Comparison of ENCODE assay signal across 8 mouse cellular contexts in genomic region chr5:24550598-24551316, GRCm38 (mm10). TPM values are rescaled to one million over a fixed set of nuclear protein-coding genes. Genes with fewer than 3 reads are reported as not detected.
DNase-seq lines count a peak whose midpoint lies in the region; ATAC-seq lines count a peak whose summit lies in the region.
"Had no signal": no experiment of that assay in that cellular context is flagged by ENCODE, and none has a peak within 500 bp of the region (broad histone marks: within the 10 kb centered on the region; RNA-seq: fewer than 3 reads in every experiment).

No protein-coding gene starts in this region.

- ATAC-seq in forebrain, embryonic 16.5 days, result peak; percentile 91
- peak; percentile 52; the same call in 1 of the 2 replicates for ATAC-seq in limb, embryonic 13.5 days (ENCODE audit: low FRiP score, low read depth)
- no peak for ATAC-seq in granulocyte monocyte progenitor cell, adult 5-6 weeks (replicated peaks; ENCODE audit: poor library complexity, severe bottlenecking)

- H3K4me2 ChIP-seq in forebrain, embryonic 16.5 days (ENCODE audit: low read length), result peak overlapping the region; percentile 50
- peak overlapping the region; percentile 56 for H3K4me2 ChIP-seq in limb, embryonic 13.5 days (replicated peaks)
- H3K4me2 ChIP-seq: liver, embryonic 13.5 days had no signal

- peaks cover 14% of the 10 kb centered on the region for H3K4me1 ChIP-seq in forebrain, embryonic 16.5 days (replicated peaks; ENCODE audit: control insufficient read depth, insufficient read depth, low read length)
- peaks cover 38% of the 10 kb centered on the region for H3K4me1 ChIP-seq in limb, embryonic 13.5 days

- no peaks in the 10 kb centered on the region for H3K27me3 ChIP-seq in forebrain, embryonic 16.5 days (replicated peaks; ENCODE audit: control insufficient read depth, insufficient read depth, low read length)
- peaks cover 12% of the 10 kb centered on the region for H3K27me3 ChIP-seq in limb, embryonic 13.5 days

- H3K27ac ChIP-seq in forebrain, embryonic 16.5 days (ENCODE audit: low read length), result peak overlapping the region; percentile 66
- no peak overlapping the region for H3K27ac ChIP-seq in limb, embryonic 13.5 days
- H3K27ac ChIP-seq: liver, embryonic 13.5 days had no signal

- no peaks in the 10 kb centered on the region for H3K36me3 ChIP-seq in forebrain, embryonic 16.5 days (ENCODE audit: control insufficient read depth, insufficient read depth)
- H3K36me3 ChIP-seq in limb, embryonic 13.5 days, result no peaks in the 10 kb centered on the region
- H3K36me3 ChIP-seq: liver, embryonic 13.5 days had no signal

- no peaks in the 10 kb centered on the region for H3K9me3 ChIP-seq in forebrain, embryonic 16.5 days (ENCODE audit: control insufficient read depth, low read length)
- H3K9me3 ChIP-seq in limb, embryonic 13.5 days, result no peaks in the 10 kb centered on the region
- H3K9me3 ChIP-seq: liver, embryonic 13.5 days had no signal

- H3K4me3 ChIP-seq in forebrain, embryonic 16.5 days (replicated peaks; ENCODE audit: low read length), result peak overlapping the region; percentile 15
- H3K4me3 ChIP-seq in limb, embryonic 13.5 days, result peak overlapping the region; percentile 3; the same call in 1 of the 2 replicates
- H3K4me3 ChIP-seq: liver, embryonic 13.5 days had no signal

- DNase-seq in testis, postnatal 10 days (ENCODE audit: low spot score), result peak; percentile 79
- no peak for DNase-seq in testis, postnatal 14 days (ENCODE audit: low spot score)
- DNase-seq in kidney, adult 18-20 months, result peak; percentile 32
- DNase-seq in ovary, postnatal 14 days (ENCODE audit: low spot score), result peak; percentile 59
- DNase-seq: liver, embryonic 13.5 days had no signal

- WGBS in forebrain, embryonic 16.5 days, result 13% methylated on average over 26 of the region's 26 CpGs
- 26% methylated on average over 26 of the region's 26 CpGs for WGBS in limb, embryonic 13.5 days

- H3K9ac ChIP-seq in forebrain, embryonic 16.5 days (replicated peaks; ENCODE audit: low read depth, low read length), result peak overlapping the region; percentile 44
- 0 out of 2 replicates have a peak overlapping the region, but pooled peaks have one; percentile 2 for H3K9ac ChIP-seq in limb, embryonic 13.5 days
- H3K9ac ChIP-seq: liver, embryonic 13.5 days had no signal

RNA-seq across cellular contexts. Expression of gene 4931409K22Rik, which starts 5.9 kb away (rescaled TPM):
- 0.26 and 0.35 TPM in 2 replicates for polyA plus RNA-seq in forebrain, embryonic 16.5 days (2015; fragmentation: Nextera tagmentation; extraction: Ambion mirVana)
- 0.17 and 0.49 TPM in 2 replicates for polyA plus RNA-seq in limb, embryonic 13.5 days (2015; fragmentation: Nextera tagmentation; extraction: Ambion mirVana)
- not detected in 2 replicates for total RNA-seq in granulocyte monocyte progenitor cell, adult 5-6 weeks (2014; fragmentation: Nextera tagmentation)
- not detected in 2 replicates for total RNA-seq in granulocyte monocyte progenitor cell, adult 5-6 weeks (2017)
- polyA plus RNA-seq: liver, embryonic 13.5 days had no signal

RNA-seq across cellular contexts. Expression of gene Asb10, which starts 10.0 kb away (rescaled TPM):
- polyA plus RNA-seq in forebrain, embryonic 16.5 days (2015; fragmentation: Nextera tagmentation; extraction: Ambion mirVana), result 0.09 and 0.11 TPM in 2 replicates
- polyA plus RNA-seq in limb, embryonic 13.5 days (2015; fragmentation: Nextera tagmentation; extraction: Ambion mirVana), result 1.6 and 2.2 TPM in 2 replicates
- total RNA-seq in granulocyte monocyte progenitor cell, adult 5-6 weeks (2014; fragmentation: Nextera tagmentation), result not detected in 2 replicates
- not detected in 2 replicates for total RNA-seq in granulocyte monocyte progenitor cell, adult 5-6 weeks (2017)

RNA-seq across cellular contexts. Expression of gene Gbx1, which starts 23.8 kb away (rescaled TPM):
- polyA plus RNA-seq in forebrain, embryonic 16.5 days (2015; fragmentation: Nextera tagmentation; extraction: Ambion mirVana), result 0.45 and 1.3 TPM in 2 replicates
- not detected in 2 replicates for polyA plus RNA-seq in limb, embryonic 13.5 days (2015; fragmentation: Nextera tagmentation; extraction: Ambion mirVana)
- not detected in 2 replicates for total RNA-seq in granulocyte monocyte progenitor cell, adult 5-6 weeks (2014; fragmentation: Nextera tagmentation)
- total RNA-seq in granulocyte monocyte progenitor cell, adult 5-6 weeks (2017), result not detected in 2 replicates

RNA-seq across cellular contexts. Expression of gene Abcf2, which starts 26.5 kb away (rescaled TPM):
- polyA plus RNA-seq in forebrain, embryonic 16.5 days (2015; fragmentation: Nextera tagmentation; extraction: Ambion mirVana), result 107 and 109 TPM in 2 replicates
- 120 and 128 TPM in 2 replicates for polyA plus RNA-seq in limb, embryonic 13.5 days (2015; fragmentation: Nextera tagmentation; extraction: Ambion mirVana)
- 51.6 and 74.3 TPM in 2 replicates for total RNA-seq in granulocyte monocyte progenitor cell, adult 5-6 weeks (2014; fragmentation: Nextera tagmentation)
- 98.3 and 98.8 TPM in 2 replicates for total RNA-seq in granulocyte monocyte progenitor cell, adult 5-6 weeks (2017)

RNA-seq across cellular contexts. Expression of gene Chpf2, which starts 35.8 kb away (rescaled TPM):
- 20.5 and 20.8 TPM in 2 replicates for polyA plus RNA-seq in forebrain, embryonic 16.5 days (2015; fragmentation: Nextera tagmentation; extraction: Ambion mirVana)
- polyA plus RNA-seq in limb, embryonic 13.5 days (2015; fragmentation: Nextera tagmentation; extraction: Ambion mirVana), result 31.6 and 33.3 TPM in 2 replicates
- 17.8 and 17.9 TPM in 2 replicates for total RNA-seq in granulocyte monocyte progenitor cell, adult 5-6 weeks (2014; fragmentation: Nextera tagmentation)
- total RNA-seq in granulocyte monocyte progenitor cell, adult 5-6 weeks (2017), result 10.4 and 29.2 TPM in 2 replicates
